Comparison of ENCODE assay signal across 8 mouse cellular contexts in genomic region chr5:41051948-41052347, GRCm38 (mm10).
DNase-seq lines count a peak whose midpoint lies in the region; ATAC-seq lines count a peak whose summit lies in the region.

No protein-coding gene starts in this region.

- DNase-seq in adrenal gland, postnatal 14 days: peak; percentile 4
- DNase-seq in adrenal gland, postnatal 4 days (ENCODE audit: low spot score in 2 of 2): no peak
- peak; percentile 24 to 27 for DNase-seq in layer of hippocampus, postnatal 10 days (ENCODE audit: low spot score in 2 of 2)
- no peak for DNase-seq in layer of hippocampus, adult 9-10 months (ENCODE audit: low spot score)
- peak; percentile 8 for DNase-seq in MN1 (ENCODE audit: low spot score)
- DNase-seq in large intestine, adult 2 months (ENCODE audit: low read depth, low spot score): peak; percentile 2
- no peak for DNase-seq in adrenal gland, postnatal 25 days

- 27% methylated on average over 4 of the region's 4 CpGs for WGBS in large intestine, adult 2 months

- no peak for ATAC-seq in activated CD4-positive, CD25-positive, alpha-beta regulatory T cell, adult 4 months

Comparison
In these comparisons a context has a peak if more than half of its experiments do, and no peak if none do; other contexts are left out.
1. DNase-seq: peak in adrenal gland, postnatal 14 days (single experiment), layer of hippocampus, postnatal 10 days (2 of 2), MN1 (single experiment) and large intestine, adult 2 months (single experiment); none in adrenal gland, postnatal 4 days (0 of 2), layer of hippocampus, adult 9-10 months (single experiment) and adrenal gland, postnatal 25 days (single experiment).